Mouse (Mus musculus) left cerebral cortex, postnatal 14 days (tissue): Measurements from ENCODE around the gene Gm26566. TPM values are rescaled to one million over a fixed set of nuclear protein-coding genes. Genes with fewer than 3 reads are reported as not detected.

Experiments used
- DNase-seq, 2 experiments: peaks; one replicate each; pipeline ENCODE4 v3.0.0; 2021 to 2022; ENCODE audit warnings: low spot score in 2 of 2, mixed read lengths in 1 of 2
- intact Hi-C: fragments of 180-260 bp; cut with DNase I; formaldehyde crosslinking; loops from one replicate; pipeline ENCODE4 v1.15.1; 2025
- long read RNA-seq, 2 experiments: library from polyadenylated mRNA; stranded (forward); transcript quantifications; one replicate each; pipeline ENCODE4 v2.0.0; 2021
- total RNA-seq, 2 experiments: library from RNA; stranded (reverse); gene quantifications; 2 replicates each; pipeline ENCODE4 v1.2.3; 2021

Gm26566 gene
- total RNA-seq, result 1 to 10 TPM; 1.0 to 1.5 TPM
- long read RNA-seq, experiment 1, partial matches to known transcripts, result 0 of 1 reads
- long read RNA-seq, experiment 1, other reads (novel, unspliced or antisense), result 0 of 1 reads
- long read RNA-seq, experiment 2, result 0 reads

- intact Hi-C loops, result no loop called here
Observed at GRCm38 (mm10) chr4:88721791-88722721, at the start of gene Gm26566, which contains the start of gene Klhl9. Gene Gm26566 (plus strand): TSS chr4:88721805. Gene Klhl9 (minus strand): TSS chr4:88722465.

GRCm38 (mm10) chr4:88676824-88677223 lies 44.8 kb upstream of the Gm26566 start, which contains the start of gene Ifna16:
Gene Ifna16 (minus strand): TSS chr4:88676924.
- DNase-seq, result no peak
- intact Hi-C loops, result no loop called here

More at GRCm38 (mm10) chr4:88721791-88722721, at the start of gene Gm26566, which contains the start of gene Klhl9:
- DNase-seq, result peak; percentile 87 to 89

- peak; percentile 9 to 26 for DNase-seq
- intact Hi-C loops, result no loop called here
Observed at GRCm38 (mm10) chr4:88680362-88680761, 41.2 kb upstream of the Gm26566 start.

- intact Hi-C loops, result no loop called here
- no peak for DNase-seq
Observed at GRCm38 (mm10) chr4:88681353-88681752, 40.3 kb upstream of the Gm26566 start.

- intact Hi-C loops, result no loop called here
- no peak for DNase-seq
Observed at GRCm38 (mm10) chr4:88683812-88684211, 37.8 kb upstream of the Gm26566 start, which contains the start of gene Ifna2. Gene Ifna2 (minus strand): TSS chr4:88683912.

- intact Hi-C loops, result no loop called here
- DNase-seq, result no peak
Observed at GRCm38 (mm10) chr4:88691259-88691658, 30.3 kb upstream of the Gm26566 start, which contains the start of gene Ifnab. Gene Ifnab (minus strand): TSS chr4:88691359.

GRCm38 (mm10) chr4:88692537-88692936 lies 29.1 kb upstream of the Gm26566 start:
- intact Hi-C loops, result no loop called here
- no peak for DNase-seq

GRCm38 (mm10) chr4:88693392-88693791 lies 28.2 kb upstream of the Gm26566 start:
- intact Hi-C loops, result no loop called here
- no peak for DNase-seq

GRCm38 (mm10) chr4:88696237-88696884 lies 25.2 kb upstream of the Gm26566 start:
- intact Hi-C loops, result loop anchor here (5.0 kb wide), 1 partner anchor 41 kb away; no protein-coding TSS in a partner anchor
- peak; percentile 68 to 78 for DNase-seq

GRCm38 (mm10) chr4:88697108-88697507 lies 24.5 kb upstream of the Gm26566 start:
- intact Hi-C loops, result loop anchor here (5.0 kb wide), 1 partner anchor 40 kb away; no protein-coding TSS in a partner anchor
- no peak for DNase-seq

- intact Hi-C loops, result loop anchor here (5.0 kb wide), 1 partner anchor 40 kb away; no protein-coding TSS in a partner anchor
Observed at GRCm38 (mm10) chr4:88697753-88698152, 23.9 kb upstream of the Gm26566 start.

GRCm38 (mm10) chr4:88698781-88699180 lies 22.8 kb upstream of the Gm26566 start:
- intact Hi-C loops, result loop anchor here (5.0 kb wide), 1 partner anchor 39 kb away; no protein-coding TSS in a partner anchor
- no peak for DNase-seq

More at GRCm38 (mm10) chr4:88697753-88698152, 23.9 kb upstream of the Gm26566 start:
- no peak for DNase-seq

GRCm38 (mm10) chr4:88699301-88699700 lies 22.3 kb upstream of the Gm26566 start:
- intact Hi-C loops, result loop anchor here (5.0 kb wide), 1 partner anchor 38 kb away; no protein-coding TSS in a partner anchor
- no peak for DNase-seq

GRCm38 (mm10) chr4:88705924-88706323 lies 15.7 kb upstream of the Gm26566 start:
- intact Hi-C loops, result no loop called here
- DNase-seq, result no peak

- intact Hi-C loops, result no loop called here
- DNase-seq, result no peak
Observed at GRCm38 (mm10) chr4:88707128-88707826, 14.3 kb upstream of the Gm26566 start.

- no peak for DNase-seq
- intact Hi-C loops, result no loop called here
Observed at GRCm38 (mm10) chr4:88714281-88714680, 7.3 kb upstream of the Gm26566 start.

- intact Hi-C loops, result no loop called here
- DNase-seq, result no peak
Observed at GRCm38 (mm10) chr4:88715059-88715458, 6.5 kb upstream of the Gm26566 start.

- DNase-seq, result no peak
- intact Hi-C loops, result no loop called here
Observed at GRCm38 (mm10) chr4:88718715-88719114, 2.9 kb upstream of the Gm26566 start.

GRCm38 (mm10) chr4:88723497-88724090 lies 2.0 kb downstream of the Gm26566 start:
- DNase-seq, result no peak
- intact Hi-C loops, result no loop called here
